Mouse (Mus musculus) forebrain, embryonic 16.5 days (tissue): Measurements from ENCODE around the gene Cer1. TPM values are rescaled to one million over a fixed set of nuclear protein-coding genes. Genes with fewer than 3 reads are reported as not detected.
A peak's percentile ranks its signal among the peaks of the same experiment; 100 is the strongest.

Source experiments
- ATAC-seq: fragments of 200-750 bp; cut with Nextera tagmentation; 2 replicates; pipeline ENCODE4 v1.8.0; 2017; ENCODE audit warnings: mild to moderate bottlenecking, moderate library complexity
- H3K27ac ChIP-seq: fragments of 300-500 bp; sonication (generic); 2 replicates; pipeline ENCODE4 v1.5.1; 2014; ENCODE audit warnings: low read length, control low read depth
- H3K27me3 ChIP-seq: fragments of 300-500 bp; sonication (generic); replicated peaks from 2 replicates; pipeline ENCODE4 v1.6.1; 2014; ENCODE audit warnings: low read length; ENCODE audit not compliant: control insufficient read depth, insufficient read depth
- H3K36me3 ChIP-seq: fragments of 300-500 bp; sonication (generic); 2 replicates; pipeline ENCODE4 v1.6.1; 2014; ENCODE audit not compliant: control insufficient read depth, insufficient read depth
- H3K4me1 ChIP-seq: fragments of 300-500 bp; sonication (generic); replicated peaks from 2 replicates; pipeline ENCODE4 v1.6.1; 2014; ENCODE audit warnings: low read length; ENCODE audit not compliant: control insufficient read depth, insufficient read depth
- H3K4me2 ChIP-seq: fragments of 300-500 bp; sonication (generic); 2 replicates; pipeline ENCODE4 v1.6.1; 2014; ENCODE audit warnings: mild to moderate bottlenecking, low read length, control low read depth
- H3K4me3 ChIP-seq: fragments of 300-500 bp; sonication (generic); replicated peaks from 2 replicates; pipeline ENCODE4 v1.5.1; 2014; ENCODE audit warnings: mild to moderate bottlenecking, low read length, control low read depth
- H3K9ac ChIP-seq: fragments of 300-500 bp; sonication (generic); replicated peaks from 2 replicates; pipeline ENCODE4 v1.6.1; 2014; ENCODE audit warnings: low read depth, low read length, control low read depth
- H3K9me3 ChIP-seq: fragments of 300-500 bp; sonication (generic); 2 replicates; pipeline ENCODE4 v1.6.1; 2016; ENCODE audit warnings: low read length; ENCODE audit not compliant: control insufficient read depth
- WGBS: fragments of 180-500 bp; shearing (Covaris S2); extraction: QIAGEN DNeasy Blood & Tissue Kit; methylation state at CpG from one replicate; pipeline ENCODE4 v1.1.7; 2014; 5-methylcytosine and 5-hydroxymethylcytosine counted together
- polyA plus RNA-seq: library from polyadenylated mRNA; unstranded; fragments of >200 nt; fragmentation: Nextera tagmentation; extraction: Ambion mirVana; gene quantifications from 2 replicates; pipeline ENCODE4 v1.2.1, GENCODE M21; 2015

Cer1 gene
- polyA plus RNA-seq: not detected in 2 replicates

GRCm38 (mm10) chr4:82884636-82885534 lies at the start of gene Cer1:
Gene Cer1, minus strand, starts transcription at chr4:82885148.
- 49% methylated on average over 18 of the region's 19 CpGs for WGBS
- Histone ChIP-seq H3K27ac (no peak within 1 kb of the TSS), H3K9ac (no peak within 1 kb of the TSS), H3K27me3 (no peaks in the 10 kb centered on the region), H3K4me2 (no peak within 1 kb of the TSS), H3K36me3 (no peaks in the 10 kb centered on the region), H3K4me1 (0 out of 2 replicates have a peak, but pooled peaks cover 4% of the 10 kb centered on the region), H3K4me3 (no peak within 1 kb of the TSS), H3K9me3 (no peaks in the 10 kb centered on the region)
- no peak for ATAC-seq

GRCm38 (mm10) chr4:82934308-82934707 lies 49.4 kb upstream of the Cer1 start:
- H3K4me3 ChIP-seq: no peak overlapping the region
- no peaks in the 10 kb centered on the region for H3K27me3 ChIP-seq
- H3K27ac ChIP-seq: peak overlapping the region; percentile 16
- H3K9ac ChIP-seq: no peak overlapping the region
- H3K9me3 ChIP-seq: no peaks in the 10 kb centered on the region
- H3K4me2 ChIP-seq: no peak overlapping the region
- H3K4me1 ChIP-seq: peaks cover 11% of the 10 kb centered on the region
- WGBS: 6% methylated on average over 5 of the region's 5 CpGs
- ATAC-seq: peak; percentile 93
- no peaks in the 10 kb centered on the region for H3K36me3 ChIP-seq

GRCm38 (mm10) chr4:82933698-82934210 lies 48.8 kb upstream of the Cer1 start:
- no peaks in the 10 kb centered on the region for H3K36me3 ChIP-seq
- H3K4me2 ChIP-seq: peak overlapping the region; percentile 45
- 7% methylated on average over 14 of the region's 14 CpGs for WGBS
- H3K4me3 ChIP-seq: peak overlapping the region; percentile 26
- no peak overlapping the region for H3K9ac ChIP-seq
- H3K4me1 ChIP-seq: peaks cover 13% of the 10 kb centered on the region
- ATAC-seq: peak; percentile 75
- H3K9me3 ChIP-seq: no peaks in the 10 kb centered on the region
- H3K27ac ChIP-seq: peak overlapping the region; percentile 70
- no peaks in the 10 kb centered on the region for H3K27me3 ChIP-seq

GRCm38 (mm10) chr4:82930079-82930478 lies 45.1 kb upstream of the Cer1 start:
- peaks cover 13% of the 10 kb centered on the region for H3K4me1 ChIP-seq
- no peak overlapping the region for H3K4me3 ChIP-seq
- H3K27me3 ChIP-seq: no peaks in the 10 kb centered on the region
- H3K4me2 ChIP-seq: no peak overlapping the region
- H3K9me3 ChIP-seq: no peaks in the 10 kb centered on the region
- no peaks in the 10 kb centered on the region for H3K36me3 ChIP-seq
- H3K9ac ChIP-seq: no peak overlapping the region
- WGBS: 60% methylated on average over 5 of the region's 5 CpGs
- H3K27ac ChIP-seq: no peak overlapping the region
- no peak for ATAC-seq

GRCm38 (mm10) chr4:82921962-82922361 lies 37.0 kb upstream of the Cer1 start:
- Histone ChIP-seq H3K4me1 (peaks cover 5% of the 10 kb centered on the region), H3K27me3 (no peaks in the 10 kb centered on the region), H3K4me2 (no peak overlapping the region), H3K36me3 (no peaks in the 10 kb centered on the region), H3K4me3 (no peak overlapping the region), H3K9me3 (no peaks in the 10 kb centered on the region), H3K27ac (no peak overlapping the region), H3K9ac (no peak overlapping the region)
- 89% methylated on average over 4 of the region's 4 CpGs for WGBS
- no peak for ATAC-seq

GRCm38 (mm10) chr4:82918625-82919024 lies 33.7 kb upstream of the Cer1 start:
- H3K9me3 ChIP-seq: no peaks in the 10 kb centered on the region
- H3K4me1 ChIP-seq: peaks cover 31% of the 10 kb centered on the region
- no peak for ATAC-seq
- no peaks in the 10 kb centered on the region for H3K36me3 ChIP-seq
- H3K27ac ChIP-seq: no peak overlapping the region
- WGBS: 61% methylated on average over 2 of the region's 2 CpGs
- H3K9ac ChIP-seq: no peak overlapping the region
- no peaks in the 10 kb centered on the region for H3K27me3 ChIP-seq
- no peak overlapping the region for H3K4me3 ChIP-seq
- no peak overlapping the region for H3K4me2 ChIP-seq

GRCm38 (mm10) chr4:82916678-82917050 lies 31.7 kb upstream of the Cer1 start:
- Histone ChIP-seq H3K36me3 (no peaks in the 10 kb centered on the region), H3K4me1 (peaks cover 31% of the 10 kb centered on the region), H3K27ac (peak overlapping the region; percentile 78), H3K9ac (peak overlapping the region; percentile 37), H3K9me3 (no peaks in the 10 kb centered on the region), H3K27me3 (no peaks in the 10 kb centered on the region), H3K4me3 (peak overlapping the region; percentile 21), H3K4me2 (peak overlapping the region; percentile 50)
- peak; percentile 70 for ATAC-seq
- 5% methylated on average over 5 of the region's 5 CpGs for WGBS

GRCm38 (mm10) chr4:82916003-82916677 lies 31.2 kb upstream of the Cer1 start:
- peak; percentile 80 for ATAC-seq
- Histone ChIP-seq H3K27ac (peak overlapping the region; percentile 78), H3K27me3 (no peaks in the 10 kb centered on the region), H3K9me3 (no peaks in the 10 kb centered on the region), H3K9ac (peak overlapping the region; percentile 37), H3K36me3 (no peaks in the 10 kb centered on the region), H3K4me2 (peak overlapping the region; percentile 50), H3K4me1 (peaks cover 31% of the 10 kb centered on the region), H3K4me3 (peak overlapping the region; percentile 21)
- WGBS: 5% methylated on average over 14 of the region's 14 CpGs

- Histone ChIP-seq H3K9ac (no peak overlapping the region; the same call in 1 of the 2 replicates), H3K4me1 (peaks cover 31% of the 10 kb centered on the region), H3K36me3 (no peaks in the 10 kb centered on the region), H3K4me3 (no peak overlapping the region), H3K27ac (peak overlapping the region; percentile 78), H3K9me3 (no peaks in the 10 kb centered on the region), H3K4me2 (peak overlapping the region; percentile 50), H3K27me3 (no peaks in the 10 kb centered on the region)
- WGBS: 23% methylated on average over 7 of the region's 7 CpGs
- peak; percentile 15 for ATAC-seq
These were observed 30.6 kb upstream of the Cer1 start for GRCm38 (mm10) chr4:82915576-82915975.
